Mouse (Mus musculus): Measurements from ENCODE around the gene Pygo2.

DNA sequence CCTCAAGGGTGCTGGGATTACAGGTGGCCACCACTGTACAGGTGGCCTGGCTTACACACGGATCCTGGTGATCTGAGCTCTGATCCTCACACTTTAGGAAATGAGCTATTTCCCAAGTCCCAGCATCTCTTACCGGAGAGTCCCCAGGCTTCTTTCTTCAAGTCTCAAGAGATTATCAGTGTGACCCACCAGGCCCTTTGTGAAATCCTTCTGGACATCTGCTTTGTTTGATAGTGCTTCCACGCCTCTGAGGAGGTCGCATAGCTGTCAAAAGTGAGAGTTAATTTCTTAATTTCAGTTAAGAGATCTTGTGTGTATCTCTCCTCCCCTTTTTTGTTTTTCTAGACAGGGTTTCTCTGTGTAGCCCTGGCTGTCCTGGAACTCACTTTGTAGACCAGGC is 4.1 kb upstream of the Pygo2 start:
- TF ChIP-seq CTCF (IDR thresholded peaks at IDR 0.05) (no peak), EP300 (IDR thresholded peaks at IDR 0.05) (no peak)
